In genomic region chr9:43768779-43769178, GRCm38 (mm10) we compare ENCODE assay signal across 16 mouse cellular contexts. TPM values are rescaled to one million over a fixed set of nuclear protein-coding genes. Genes with fewer than 3 reads are reported as not detected.
DNase-seq lines count a peak whose midpoint lies in the region; ATAC-seq lines count a peak whose summit lies in the region.
"Had no signal": no experiment of that assay in that cellular context is flagged by ENCODE, and none has a peak within 500 bp of the region (broad histone marks: within the 10 kb centered on the region; RNA-seq: fewer than 3 reads in every experiment).

No protein-coding gene starts in this region.

- 0 out of 2 replicates have a peak, but pooled peaks have one; percentile 32 for ATAC-seq in embryonic facial prominence, embryonic 11.5 days (replicated peaks; ENCODE audit: insufficient number of reproducible peaks, low FRiP score, low TSS enrichment, low read depth)
- peak; percentile 88 for ATAC-seq in hindbrain, embryonic 11.5 days (ENCODE audit: low FRiP score)
- peak; percentile 60 for ATAC-seq in midbrain, embryonic 14.5 days (ENCODE audit: low FRiP score, low TSS enrichment)

- no peaks in the 10 kb centered on the region for H3K36me3 ChIP-seq in embryonic facial prominence, embryonic 11.5 days (replicated peaks; ENCODE audit: control insufficient read depth, insufficient read depth, low read depth, low read length)
- H3K36me3 ChIP-seq in hindbrain, embryonic 11.5 days (ENCODE audit: control insufficient read depth, insufficient read depth, low read length) = no peaks in the 10 kb centered on the region
- no peaks in the 10 kb centered on the region for H3K36me3 ChIP-seq in midbrain, embryonic 14.5 days (ENCODE audit: control insufficient read depth, insufficient read depth, low read length)
- H3K36me3 ChIP-seq: kidney, embryonic 15.5 days; liver, embryonic 13.5 days had no signal

- peak; percentile 33 for DNase-seq in MN1 (ENCODE audit: low spot score)
- no peak for DNase-seq in embryonic facial prominence, embryonic 11.5 days (ENCODE audit: low spot score)
- DNase-seq in hindbrain, embryonic 11.5 days (ENCODE audit: low spot score) = peak; percentile 62
- peak; percentile 73 for DNase-seq in midbrain, embryonic 14.5 days
- DNase-seq in lung, postnatal 10 days = no peak
- DNase-seq in testis, postnatal 14 days (ENCODE audit: low spot score) = no peak
- no peak for DNase-seq in kidney, adult 18-20 months
- DNase-seq in adrenal gland, adult 2 months = no peak
- DNase-seq: cerebellum, adult 11-12 months; liver, embryonic 13.5 days; lung, postnatal 36 days; right cerebral cortex, adult 18-20 months; thymus, adult 2 months had no signal

- H3K27ac ChIP-seq in embryonic facial prominence, embryonic 11.5 days (replicated peaks; ENCODE audit: low read depth, low read length) = no peak overlapping the region
- peak overlapping the region; percentile 51; the same call in 1 of the 2 replicates for H3K27ac ChIP-seq in hindbrain, embryonic 11.5 days (ENCODE audit: low read depth, low read length)
- H3K27ac ChIP-seq in midbrain, embryonic 14.5 days (replicated peaks; ENCODE audit: low read depth, low read length) = peak overlapping the region; percentile 45
- H3K27ac ChIP-seq: embryonic facial prominence, embryonic 13.5 days; kidney, embryonic 15.5 days; liver, embryonic 13.5 days had no signal

- no peaks in the 10 kb centered on the region for H3K9me3 ChIP-seq in embryonic facial prominence, embryonic 11.5 days (replicated peaks; ENCODE audit: control insufficient read depth, low read length)
- no peaks in the 10 kb centered on the region for H3K9me3 ChIP-seq in hindbrain, embryonic 11.5 days (ENCODE audit: control insufficient read depth, low read length)
- no peaks in the 10 kb centered on the region for H3K9me3 ChIP-seq in midbrain, embryonic 14.5 days (ENCODE audit: control insufficient read depth, low read length)
- H3K9me3 ChIP-seq: embryonic facial prominence, embryonic 13.5 days; kidney, embryonic 15.5 days; liver, embryonic 13.5 days had no signal

- H3K4me3 ChIP-seq in embryonic facial prominence, embryonic 11.5 days (ENCODE audit: low read depth, low read length) = no peak overlapping the region
- H3K4me3 ChIP-seq in hindbrain, embryonic 11.5 days (ENCODE audit: low read depth, low read length) = no peak overlapping the region
- H3K4me3 ChIP-seq in midbrain, embryonic 14.5 days (replicated peaks; ENCODE audit: low read depth, low read length) = no peak overlapping the region
- H3K4me3 ChIP-seq: embryonic facial prominence, embryonic 13.5 days; kidney, embryonic 15.5 days; liver, embryonic 13.5 days had no signal

- WGBS in embryonic facial prominence, embryonic 11.5 days = 19% methylated on average over 4 of the region's 4 CpGs
- WGBS in hindbrain, embryonic 11.5 days = 15% methylated on average over 4 of the region's 4 CpGs
- WGBS in midbrain, embryonic 14.5 days = 8% methylated on average over 4 of the region's 4 CpGs

- H3K9ac ChIP-seq in embryonic facial prominence, embryonic 11.5 days (replicated peaks; ENCODE audit: low read length) = no peak overlapping the region
- H3K9ac ChIP-seq in hindbrain, embryonic 11.5 days (ENCODE audit: low read depth, low read length) = no peak overlapping the region
- H3K9ac ChIP-seq in midbrain, embryonic 14.5 days (replicated peaks; ENCODE audit: low read length) = no peak overlapping the region
- H3K9ac ChIP-seq: embryonic facial prominence, embryonic 13.5 days; kidney, embryonic 15.5 days; liver, embryonic 13.5 days had no signal

- no peaks in the 10 kb centered on the region for H3K4me1 ChIP-seq in embryonic facial prominence, embryonic 11.5 days (ENCODE audit: control insufficient read depth, insufficient read depth, low read length)
- peaks cover 19% of the 10 kb centered on the region for H3K4me1 ChIP-seq in hindbrain, embryonic 11.5 days (replicated peaks; ENCODE audit: control insufficient read depth, insufficient read depth, low read length)
- peaks cover 43% of the 10 kb centered on the region for H3K4me1 ChIP-seq in midbrain, embryonic 14.5 days (ENCODE audit: control insufficient read depth, insufficient read depth, low read length)
- H3K4me1 ChIP-seq: liver, embryonic 13.5 days had no signal

- H3K4me2 ChIP-seq in embryonic facial prominence, embryonic 11.5 days (ENCODE audit: low read depth, low read length) = no peak overlapping the region
- no peak overlapping the region for H3K4me2 ChIP-seq in hindbrain, embryonic 11.5 days (replicated peaks; ENCODE audit: low read depth, low read length)
- H3K4me2 ChIP-seq in midbrain, embryonic 14.5 days (ENCODE audit: low read length) = no peak overlapping the region
- H3K4me2 ChIP-seq: embryonic facial prominence, embryonic 13.5 days; heart, embryonic 11.5 days; kidney, embryonic 15.5 days; liver, embryonic 13.5 days had no signal

- H3K27me3 ChIP-seq in embryonic facial prominence, embryonic 11.5 days (ENCODE audit: control insufficient read depth, insufficient read depth, low read length) = no peaks in the 10 kb centered on the region
- no peaks in the 10 kb centered on the region for H3K27me3 ChIP-seq in hindbrain, embryonic 11.5 days (ENCODE audit: control insufficient read depth, insufficient read depth, low read length)
- no peaks in the 10 kb centered on the region for H3K27me3 ChIP-seq in midbrain, embryonic 14.5 days (ENCODE audit: control insufficient read depth, insufficient read depth, low read length)
- H3K27me3 ChIP-seq: embryonic facial prominence, embryonic 13.5 days; liver, embryonic 13.5 days had no signal

RNA-seq across cellular contexts. Expression of gene Nectin1, which starts 25.0 kb away (rescaled TPM):
- 4.8 and 5.3 TPM in 2 replicates for polyA plus RNA-seq in embryonic facial prominence, embryonic 11.5 days (2014; fragmentation: Nextera tagmentation; extraction: Ambion mirVana)
- polyA plus RNA-seq in hindbrain, embryonic 11.5 days (2014; fragmentation: Nextera tagmentation; extraction: Ambion mirVana) = 8.5 and 10.9 TPM in 2 replicates
- polyA plus RNA-seq in midbrain, embryonic 14.5 days (2014; fragmentation: Nextera tagmentation; extraction: Ambion mirVana) = 16.7 and 21.0 TPM in 2 replicates
- total RNA-seq in adrenal gland, adult 2 months (2021) = 10 to 100 TPM; 24.4 to 50.2 TPM
- 27.7 and 29.3 TPM in 2 replicates for polyA plus RNA-seq in adrenal gland, adult 2 months (2012; rRNA removed)

Comparison
In these comparisons a context has a peak if more than half of its experiments do, and no peak if none do; other contexts are left out.
1. DNase-seq: peak in MN1 (single experiment), hindbrain, embryonic 11.5 days (single experiment) and midbrain, embryonic 14.5 days (single experiment); none in embryonic facial prominence, embryonic 11.5 days (single experiment), lung, postnatal 10 days (single experiment), testis, postnatal 14 days (single experiment), kidney, adult 18-20 months (single experiment) and adrenal gland, adult 2 months (single experiment).
2. ATAC-seq: peak in every context shown above with its lines; median percentile 88 in hindbrain, embryonic 11.5 days; 60 in midbrain, embryonic 14.5 days; 32 in embryonic facial prominence, embryonic 11.5 days.